Mouse (Mus musculus) kidney, adult 2 months (tissue): ENCODE results near the gene Rbm44. TPM values are rescaled to one million over a fixed set of nuclear protein-coding genes. Genes with fewer than 3 reads are reported as not detected.

Source experiments
- DNase-seq: peaks from one replicate; pipeline ENCODE4 v3.0.0; 2021
- H3K27ac ChIP-seq: fragments of 200-500 bp; 2 replicates; pipeline ENCODE4 v1.5.1; 2012; ENCODE audit warnings: low read depth, low read length, control low read depth, inconsistent platforms; ENCODE audit not compliant: insufficient read depth
- H3K27me3 ChIP-seq: fragments of 200-500 bp; replicated peaks from 2 replicates; pipeline ENCODE4 v1.6.1; 2012; ENCODE audit warnings: mild to moderate bottlenecking, moderate library complexity, low read length, inconsistent platforms; ENCODE audit not compliant: control insufficient read depth, insufficient read depth
- H3K36me3 ChIP-seq: fragments of 200-500 bp; 2 replicates; pipeline ENCODE4 v1.6.1; 2012; ENCODE audit warnings: mild to moderate bottlenecking, moderate library complexity, low read length, inconsistent platforms; ENCODE audit not compliant: control insufficient read depth, insufficient read depth
- H3K4me1 ChIP-seq: fragments of 200-500 bp; 2 replicates; pipeline ENCODE4 v1.6.1; 2011; ENCODE audit warnings: low read length; ENCODE audit not compliant: control insufficient read depth, insufficient read depth
- H3K4me3 ChIP-seq: fragments of 200-500 bp; 2 replicates; pipeline ENCODE4 v1.5.1; 2011; ENCODE audit warnings: mild to moderate bottlenecking, low read depth, low read length, control low read depth; ENCODE audit not compliant: insufficient read depth
- CTCF ChIP-seq: fragments of 200-500 bp; conservative IDR thresholded peaks from 2 replicates; pipeline ENCODE4 v1.5.1; 2011; ENCODE audit warnings: low read depth, mild to moderate bottlenecking, control low read depth, low read length, moderate library complexity, mixed read lengths; ENCODE audit not compliant: insufficient read depth, insufficient read length
- POLR2A ChIP-seq: fragments of 200-500 bp; IDR thresholded peaks from one replicate; pipeline ENCODE4 v1.6.1; 2011; ENCODE audit warnings: low read depth, low read length, control low read depth
- WGBS: fragments of 180-500 bp; shearing (Covaris S2); methylation state at CpG from one replicate; pipeline ENCODE4 v1.1.7; 2018; 5-methylcytosine and 5-hydroxymethylcytosine counted together
- polyA plus RNA-seq: library from polyadenylated mRNA; depleted of rRNA; stranded (reverse); fragments of >200 nt; gene quantifications from 2 replicates; pipeline ENCODE4 v1.2.3, GENCODE M21; 2012; rRNA removed

Rbm44 gene
- polyA plus RNA-seq, result 0.01 TPM in 1 of 2 replicates, not detected in the other

DNA sequence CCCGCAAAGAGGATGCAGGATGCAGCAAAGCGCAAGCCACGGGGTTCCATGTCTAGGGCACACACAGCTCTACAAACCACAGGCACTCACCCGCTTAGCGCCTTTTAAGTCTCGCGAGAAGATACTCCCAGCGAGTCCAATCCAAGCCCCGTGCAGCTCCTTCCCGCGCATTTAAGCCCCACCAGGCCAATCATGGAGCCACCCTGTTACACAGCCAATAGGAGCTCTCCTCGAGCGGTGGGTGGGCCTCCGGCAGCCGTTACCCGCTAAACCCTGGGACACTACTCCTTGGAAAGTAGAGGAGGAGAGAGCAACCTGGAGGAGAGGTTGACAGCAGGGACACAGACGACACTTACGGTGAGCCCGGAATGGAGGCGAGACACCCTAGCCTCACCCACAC is at the start of gene Rbm44:
TSS of gene Rbm44 (plus strand) at position 277 of the 400 bp plus-strand sequence.
- Histone ChIP-seq H3K27ac (no peak within 1 kb of the TSS), H3K4me1 (no peaks in the 10 kb centered on the region), H3K36me3 (no peaks in the 10 kb centered on the region), H3K4me3 (no peak within 1 kb of the TSS), H3K27me3 (no peaks in the 10 kb centered on the region)
- no peak for DNase-seq
- 78% methylated on average over 20 of the region's 20 CpGs for WGBS
- TF ChIP-seq CTCF (no peak), POLR2A (no peak)

DNA sequence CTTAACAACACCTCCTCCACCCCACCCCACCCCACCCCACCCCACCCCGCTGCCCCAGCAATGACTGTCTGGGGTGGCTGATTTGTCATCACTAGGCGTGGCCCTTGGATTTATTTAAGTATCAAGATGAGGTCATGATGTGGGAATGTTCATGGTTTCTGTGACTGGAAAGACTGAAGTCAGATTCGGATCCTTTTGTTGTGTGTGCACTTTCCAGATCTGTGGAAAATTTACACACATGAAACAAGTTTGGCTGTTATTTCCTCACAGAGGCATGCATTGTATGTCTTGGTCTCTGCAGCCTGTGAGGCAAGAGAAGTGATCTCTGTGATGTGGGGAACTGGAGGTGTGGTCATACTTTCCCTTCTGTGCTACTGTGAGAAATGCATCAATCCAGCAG is 49.6 kb upstream of the Rbm44 start:
- TF ChIP-seq CTCF (no peak), POLR2A (no peak)
- DNase-seq, result no peak
- peak overlapping the region; percentile 6; the same call in 1 of the 2 replicates for H3K27ac ChIP-seq
- no peaks in the 10 kb centered on the region for H3K27me3 ChIP-seq
- H3K4me3 ChIP-seq, result no peak overlapping the region
- peaks cover 13% of the 10 kb centered on the region; the same call in 1 of the 2 replicates for H3K4me1 ChIP-seq
- H3K36me3 ChIP-seq, result no peaks in the 10 kb centered on the region
- 57% methylated on average over 3 of the region's 3 CpGs for WGBS

DNA sequence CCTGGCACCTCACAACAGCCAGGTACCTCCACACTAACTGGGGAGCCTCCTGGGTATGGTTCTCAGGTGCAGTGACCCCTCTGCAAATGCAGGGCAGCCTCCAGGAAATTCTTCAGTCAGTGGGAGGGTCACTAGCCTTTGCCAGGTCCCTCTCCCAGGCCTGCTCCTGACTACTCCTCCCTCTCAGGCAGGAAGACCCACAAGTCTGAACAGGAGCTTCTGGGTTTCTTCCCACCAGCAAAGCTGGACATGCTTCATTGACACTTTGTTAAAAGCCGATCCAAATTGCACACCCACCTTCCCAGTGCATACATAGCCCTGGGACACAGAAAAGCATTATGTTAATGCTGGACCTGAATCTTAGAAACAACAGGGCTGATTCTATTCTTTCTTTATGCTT is 49.0 kb upstream of the Rbm44 start:
- no peak overlapping the region for H3K4me3 ChIP-seq
- no peak for DNase-seq
- 21% methylated on average over 1 of the region's 1 CpGs for WGBS
- no peak for TF ChIP-seq CTCF
- TF ChIP-seq POLR2A, result no peak
- no peaks in the 10 kb centered on the region for H3K36me3 ChIP-seq
- H3K27me3 ChIP-seq, result no peaks in the 10 kb centered on the region
- no peak overlapping the region for H3K27ac ChIP-seq
- H3K4me1 ChIP-seq, result peaks cover 13% of the 10 kb centered on the region; the same call in 1 of the 2 replicates

DNA sequence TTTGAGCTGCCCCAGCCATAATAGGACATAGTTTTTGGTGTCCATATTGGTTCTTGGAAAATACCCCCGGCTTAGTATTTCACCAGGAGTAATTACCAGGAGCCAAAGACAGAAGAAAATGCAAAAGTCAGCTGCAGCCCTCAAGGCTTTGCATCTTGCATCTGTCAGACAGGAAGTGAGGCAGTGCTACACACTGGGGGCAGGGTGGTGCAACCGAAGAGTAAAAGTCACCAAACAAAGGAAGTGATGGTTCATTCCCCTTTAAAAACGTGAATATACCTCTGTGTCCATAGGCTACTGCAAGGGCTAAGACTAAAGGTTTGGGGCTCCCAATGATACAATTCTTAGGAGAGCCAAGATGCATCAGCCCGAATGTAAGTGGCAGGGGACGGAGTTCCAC is 48.4 kb upstream of the Rbm44 start:
- Histone ChIP-seq H3K27ac (no peak overlapping the region), H3K4me3 (no peak overlapping the region), H3K36me3 (no peaks in the 10 kb centered on the region), H3K27me3 (no peaks in the 10 kb centered on the region), H3K4me1 (peaks cover 10% of the 10 kb centered on the region; the same call in 1 of the 2 replicates)
- TF ChIP-seq POLR2A (no peak), CTCF (no peak)
- WGBS, result 65% methylated on average over 5 of the region's 5 CpGs
- DNase-seq, result no peak

DNA sequence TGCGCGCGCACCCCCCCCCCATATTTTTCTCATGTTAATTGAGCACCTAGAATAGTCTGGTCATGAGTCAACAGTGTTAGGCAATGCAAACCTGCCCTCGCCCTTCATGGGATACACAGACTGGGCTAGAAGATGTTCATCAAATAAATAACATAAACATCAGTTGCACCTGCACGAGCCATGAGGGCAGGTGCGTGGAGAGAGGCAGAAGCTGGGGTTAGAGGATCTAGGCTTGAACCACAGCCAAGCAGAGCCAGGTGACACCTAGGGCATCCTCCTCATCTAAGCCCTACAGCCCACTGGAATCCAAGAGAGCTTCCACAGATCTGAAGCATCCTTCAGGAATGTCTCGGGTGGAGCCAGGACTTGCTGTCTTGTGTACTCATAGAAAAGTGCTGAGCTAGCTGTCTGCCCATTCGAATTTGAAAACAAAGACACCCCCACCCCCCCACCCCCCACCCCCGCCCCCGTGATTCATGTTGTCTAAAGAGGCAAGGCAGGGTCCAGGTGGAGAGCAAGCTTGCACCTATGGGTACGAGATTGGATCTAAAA is 47.5 kb upstream of the Rbm44 start:
- TF ChIP-seq POLR2A (no peak), CTCF (no peak)
- no peaks in the 10 kb centered on the region for H3K27me3 ChIP-seq
- DNase-seq, result no peak
- peaks cover 9% of the 10 kb centered on the region; the same call in 1 of the 2 replicates for H3K4me1 ChIP-seq
- no peak overlapping the region for H3K27ac ChIP-seq
- no peak overlapping the region for H3K4me3 ChIP-seq
- no peaks in the 10 kb centered on the region for H3K36me3 ChIP-seq
- WGBS, result 88% methylated on average over 11 of the region's 11 CpGs

DNA sequence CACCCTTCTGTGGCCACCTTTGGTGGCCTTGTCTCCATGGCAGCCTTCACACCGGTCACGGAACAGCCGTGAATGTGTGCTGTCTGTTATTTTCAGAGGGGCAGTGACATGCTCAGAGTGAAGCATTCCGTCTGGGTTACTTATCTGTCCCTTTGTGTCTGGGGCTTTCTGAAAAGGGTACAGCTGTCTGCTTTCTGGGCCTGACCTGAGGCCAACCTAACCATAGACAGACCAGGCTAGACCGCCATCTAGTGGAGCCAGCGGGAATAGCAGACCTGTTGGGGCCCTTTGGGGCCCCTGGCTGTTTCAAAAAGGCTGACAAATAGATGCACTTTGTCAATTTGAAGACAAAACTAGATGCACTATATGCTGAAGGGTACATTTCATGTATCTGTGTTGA is 46.0 kb upstream of the Rbm44 start:
- no peaks in the 10 kb centered on the region for H3K27me3 ChIP-seq
- no peak overlapping the region for H3K4me3 ChIP-seq
- no peaks in the 10 kb centered on the region for H3K36me3 ChIP-seq
- peak; percentile 72 for DNase-seq
- peak; percentile 85 for TF ChIP-seq CTCF
- no peak for TF ChIP-seq POLR2A
- peaks cover 9% of the 10 kb centered on the region; the same call in 1 of the 2 replicates for H3K4me1 ChIP-seq
- WGBS, result 26% methylated on average over 6 of the region's 6 CpGs
- H3K27ac ChIP-seq, result no peak overlapping the region

DNA sequence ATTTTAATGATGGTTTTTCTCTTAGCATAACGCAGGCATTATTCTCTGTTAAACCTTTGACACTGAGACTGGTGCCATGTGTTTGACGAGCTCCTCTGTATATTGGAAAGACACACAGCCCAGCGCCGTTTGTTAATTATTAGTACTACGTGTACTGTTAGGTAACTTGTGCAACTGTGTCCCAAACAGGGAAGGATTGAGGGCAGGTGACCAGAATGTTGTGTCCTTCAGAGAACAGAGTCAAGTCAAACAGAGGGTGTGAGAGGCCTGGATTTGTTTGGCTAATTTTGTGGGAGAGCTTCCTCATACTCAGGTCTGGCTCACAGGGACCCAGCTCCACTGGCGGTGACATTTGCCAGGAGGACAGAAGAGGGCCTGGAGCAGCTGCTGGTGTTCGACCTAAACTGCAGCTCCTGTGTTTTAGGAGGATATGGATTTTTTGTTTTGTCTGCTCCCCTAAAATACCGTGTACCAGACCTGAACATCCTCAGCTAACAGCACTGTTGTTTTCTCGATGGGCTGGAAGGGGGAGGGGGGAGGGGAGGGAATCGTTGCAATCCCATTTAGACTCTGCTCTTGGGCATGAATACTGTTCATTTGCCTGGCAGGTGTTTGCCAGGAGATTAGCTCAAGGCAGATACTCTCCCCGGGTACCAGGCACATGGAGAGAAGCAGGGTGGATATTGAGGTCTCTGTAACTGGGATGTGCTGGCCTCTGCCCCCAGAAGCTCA is 43.0 kb upstream of the Rbm44 start:
- Histone ChIP-seq H3K4me1 (no peaks in the 10 kb centered on the region), H3K27me3 (no peaks in the 10 kb centered on the region), H3K4me3 (no peak overlapping the region), H3K27ac (peak overlapping the region; percentile 3; the same call in 1 of the 2 replicates), H3K36me3 (no peaks in the 10 kb centered on the region)
- no peak for TF ChIP-seq CTCF
- WGBS, result 51% methylated on average over 11 of the region's 11 CpGs
- peak; percentile 60 for DNase-seq
